Mouse (Mus musculus) hindlimb bud, embryonic 11.5 days (tissue): ENCODE measurements at regions not wholly inside any gene's neighbourhood (a gene's known extent, or its start where the extent isn't known, plus 50 kb on each side); places are given as distances from the start of the nearest gene placed in this dataset.
"Not testable (repeated sequence)": the region's sequence is repeated elsewhere in the genome, so short reads cannot be mapped to it uniquely, and the experiment has no call there.

Source experiments
- DNase-seq: peaks from one replicate; pipeline ENCODE4 v3.0.0-alpha.2; 2012; ENCODE audit warnings: low read depth, low spot score; ENCODE audit errors: extremely low spot score

DNA sequence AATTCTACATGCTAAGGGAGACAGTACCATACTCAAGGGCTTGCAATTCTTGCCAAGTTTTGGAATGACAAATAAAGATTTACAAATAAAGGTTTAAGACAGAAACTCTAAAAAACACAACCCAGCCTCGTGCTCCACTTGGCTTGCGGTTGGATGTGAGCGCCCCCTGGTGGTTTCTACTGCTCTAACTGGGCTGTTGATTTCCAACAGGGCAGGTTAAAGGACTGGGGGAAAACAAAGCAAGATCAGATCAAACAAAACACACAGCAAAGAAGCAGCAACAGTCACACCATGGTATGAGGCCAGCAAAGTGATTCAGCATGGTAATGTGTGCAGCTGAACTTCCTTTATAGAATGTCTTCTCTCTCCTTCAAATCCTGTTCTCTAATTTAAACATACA lies 339.2 kb downstream of the Adam3 start:
- peak; percentile 67 for DNase-seq

DNA sequence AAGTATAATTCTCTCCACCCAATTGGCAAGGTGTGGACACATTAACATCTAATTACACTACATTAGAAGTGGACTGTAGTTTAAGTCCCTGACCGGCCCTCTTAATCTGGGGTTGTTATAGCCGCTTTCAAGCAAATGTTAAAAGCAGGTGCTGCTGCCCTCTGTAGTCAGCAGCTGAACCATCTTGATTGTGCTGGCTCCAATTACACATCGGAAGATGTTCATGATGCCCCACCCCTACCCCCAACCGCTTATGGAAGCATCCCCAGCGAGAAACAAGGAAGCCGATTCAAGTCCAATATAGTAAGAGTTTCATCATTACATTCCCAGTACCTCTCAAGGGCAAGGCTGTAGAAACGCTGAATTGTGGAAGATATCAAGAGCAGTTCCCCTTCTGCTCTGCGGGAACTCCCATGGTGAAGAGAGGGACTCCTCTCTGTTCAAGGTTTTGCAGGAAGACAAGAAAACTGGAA lies 341.7 kb downstream of the Adam3 start:
- DNase-seq: no peak

DNA sequence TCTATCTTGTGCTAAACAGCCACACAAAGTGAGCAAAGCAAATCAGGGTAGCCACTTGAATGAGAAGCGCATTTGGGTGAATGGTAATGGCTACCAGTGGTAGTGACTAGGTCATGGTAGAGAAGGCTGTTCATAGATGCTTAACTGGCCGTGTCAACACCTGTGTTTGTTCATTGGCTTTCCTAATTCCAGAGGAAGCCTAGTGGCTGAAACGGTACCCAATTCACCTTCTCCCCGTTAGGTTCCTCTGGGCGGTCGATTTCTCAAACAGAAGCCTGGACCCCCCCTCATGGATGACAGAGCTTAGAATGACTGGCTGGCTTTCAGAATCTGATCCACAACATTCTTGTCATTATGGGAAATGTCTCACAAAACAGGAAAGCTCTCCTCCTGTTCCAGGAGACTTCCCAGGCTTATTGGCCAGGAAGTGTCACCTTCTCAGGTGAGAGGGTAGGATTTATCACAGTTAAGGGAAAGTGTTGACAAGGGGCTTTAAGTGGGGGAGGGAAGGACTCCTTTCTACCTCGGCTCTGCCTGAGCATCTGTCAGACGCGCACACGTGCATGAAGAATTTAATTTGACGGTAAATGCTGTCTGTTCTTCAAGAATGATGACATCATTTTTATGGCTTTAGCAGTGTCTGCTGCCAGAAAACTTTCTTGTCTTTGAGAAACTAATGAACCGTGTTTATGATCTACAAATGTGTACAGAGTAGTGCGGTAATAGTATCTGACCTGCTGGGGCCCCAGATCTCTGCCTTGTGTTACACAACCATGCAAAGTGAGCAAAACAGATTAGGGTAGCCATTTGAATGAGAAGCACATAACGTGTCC lies 342.3 kb downstream of the Adam3 start:
- no peak for DNase-seq

DNA sequence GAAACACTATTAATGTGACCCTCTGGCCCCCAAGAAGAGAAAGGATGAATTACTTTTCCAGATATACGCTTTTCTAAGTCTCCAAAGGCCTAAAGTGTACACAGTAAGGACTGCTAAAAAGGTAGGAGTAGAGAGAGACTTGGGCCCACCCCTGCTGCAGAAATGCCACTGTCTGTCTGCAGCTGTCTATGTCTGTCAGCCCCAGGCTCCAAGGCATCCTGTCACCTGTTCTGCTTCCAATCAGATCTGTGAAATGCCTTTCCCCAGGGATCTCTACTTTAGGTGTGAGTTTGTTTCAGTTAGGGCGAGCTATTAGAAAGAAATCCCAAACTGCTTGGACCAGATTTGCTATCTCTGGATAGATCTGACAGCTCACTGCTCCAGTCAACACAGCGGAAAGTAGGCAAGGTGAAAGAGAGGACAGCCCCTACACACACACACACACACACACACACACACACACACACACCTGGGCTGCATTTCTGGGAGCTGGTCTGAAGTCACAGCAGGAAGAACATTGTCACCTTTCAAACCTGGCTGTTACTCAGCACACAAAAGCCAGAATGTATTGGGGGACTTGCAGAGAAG lies 343.9 kb downstream of the Adam3 start:
- DNase-seq: no peak

DNA sequence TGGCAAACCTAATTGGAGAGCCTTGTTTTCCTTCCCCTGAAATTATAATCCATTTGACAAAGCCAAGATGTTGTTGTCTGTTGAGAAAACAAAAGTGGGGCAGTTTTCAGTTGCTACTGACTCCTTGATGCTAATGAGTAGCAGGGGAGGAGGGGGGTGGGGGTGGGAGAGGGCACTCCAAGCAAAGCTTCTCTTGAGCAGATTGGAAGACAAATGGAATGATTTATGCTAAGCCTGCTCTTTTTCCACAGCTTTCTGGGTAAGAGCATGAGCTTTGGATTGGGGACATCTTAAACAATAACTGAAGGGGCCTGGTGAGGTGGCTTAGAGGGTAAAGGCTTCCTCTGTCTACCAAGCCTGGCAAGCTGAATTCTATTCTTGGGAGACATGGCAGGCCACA lies 347.6 kb downstream of the Adam3 start:
- DNase-seq: no peak

DNA sequence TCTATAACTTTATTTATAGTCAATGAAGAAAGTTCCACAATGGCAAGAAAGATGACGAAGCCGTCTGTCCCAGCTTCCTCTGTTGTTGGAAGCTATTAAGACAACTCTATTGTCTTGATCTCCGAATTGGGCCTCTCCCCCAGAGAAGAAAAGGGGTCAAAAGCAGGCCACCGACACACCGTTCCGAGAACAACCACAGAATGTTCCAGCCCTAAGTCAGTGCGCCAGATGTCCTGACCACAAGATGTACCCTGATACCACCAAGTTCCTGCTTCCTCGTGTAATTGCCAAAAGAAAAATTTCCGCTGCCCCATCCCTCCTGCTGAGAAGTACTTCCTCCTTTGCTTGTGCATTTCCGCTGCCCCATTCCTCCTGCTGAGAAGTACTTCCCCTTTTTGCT lies 348.8 kb downstream of the Adam3 start:
- DNase-seq: not testable (repeated sequence)

DNA sequence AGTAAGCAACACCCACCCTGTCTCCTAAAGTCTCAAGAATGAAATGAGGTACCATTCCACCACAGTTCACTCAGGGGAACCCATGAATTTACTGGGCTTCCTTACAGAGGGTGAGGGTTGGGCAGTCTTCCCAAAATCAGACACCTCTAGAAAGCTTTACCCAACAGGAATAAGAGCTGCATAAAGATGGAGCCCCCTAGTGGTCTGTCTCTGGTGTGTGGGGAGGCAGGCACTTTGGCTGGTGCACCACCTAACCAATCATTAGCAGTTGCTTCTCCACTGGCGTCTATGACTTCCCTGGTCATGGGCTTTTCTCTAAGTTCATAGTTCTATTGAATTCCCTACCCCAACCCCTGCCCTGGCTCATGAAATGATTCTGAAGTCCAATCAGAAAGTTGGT lies 351.1 kb downstream of the Adam3 start:
- no peak for DNase-seq

DNA sequence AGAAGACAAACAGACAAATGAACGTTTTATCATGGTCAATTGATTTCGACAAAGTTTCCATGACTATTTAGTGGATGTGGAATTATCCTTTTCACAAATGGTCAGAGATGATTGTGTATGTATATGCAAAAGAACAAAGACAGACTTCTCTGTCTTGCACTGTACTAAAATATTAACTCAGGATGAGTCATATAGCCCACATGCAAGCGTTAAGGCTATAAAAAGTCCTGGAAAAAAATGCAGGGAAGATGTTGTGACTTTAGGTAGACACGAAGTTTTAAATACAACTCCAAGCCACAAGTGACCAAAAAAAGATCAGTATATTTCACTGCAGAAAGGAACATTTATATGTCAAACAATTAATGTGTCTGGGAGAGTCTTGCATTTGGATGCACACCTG lies 353.6 kb downstream of the Adam3 start:
- no peak for DNase-seq

DNA sequence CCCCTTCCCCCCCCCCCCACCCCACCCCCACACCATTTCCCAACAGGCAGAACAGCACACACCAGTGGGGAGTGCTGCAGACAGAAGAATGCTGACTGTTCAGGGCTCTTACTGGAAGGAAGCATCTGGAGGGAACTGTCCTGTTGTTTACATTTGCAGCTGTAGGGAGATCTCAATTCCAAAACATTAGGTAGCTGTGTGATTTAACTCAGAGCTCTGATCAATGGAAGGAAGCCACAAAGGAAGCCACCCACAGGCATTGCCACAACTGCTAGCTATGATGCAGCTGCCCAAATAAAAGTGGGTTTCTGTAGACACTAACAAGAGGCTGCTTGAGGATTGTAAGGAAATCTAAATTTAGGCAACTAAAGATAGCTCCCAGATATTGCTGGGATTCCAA lies 359.7 kb downstream of the Adam3 start:
- no peak for DNase-seq

DNA sequence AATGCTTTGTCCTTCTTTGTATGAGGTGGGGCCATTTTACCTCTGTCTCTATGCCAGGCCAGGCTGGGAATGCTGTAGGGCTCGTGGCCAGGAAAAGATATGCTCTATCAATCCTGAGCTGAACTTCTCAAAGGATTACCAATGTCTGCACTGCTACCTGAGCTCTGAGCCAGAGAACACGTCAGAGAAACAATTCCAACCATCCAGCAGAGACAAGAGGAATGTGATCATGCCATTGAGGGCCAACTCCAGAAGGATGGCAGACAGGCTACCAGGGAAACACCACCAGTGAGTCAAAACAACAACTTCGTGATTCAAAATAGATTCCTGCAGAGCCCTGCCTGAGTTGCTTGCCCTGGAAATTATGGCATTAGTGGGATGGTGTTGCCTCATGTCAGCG lies 361.0 kb downstream of the Adam3 start:
- DNase-seq: no peak

DNA sequence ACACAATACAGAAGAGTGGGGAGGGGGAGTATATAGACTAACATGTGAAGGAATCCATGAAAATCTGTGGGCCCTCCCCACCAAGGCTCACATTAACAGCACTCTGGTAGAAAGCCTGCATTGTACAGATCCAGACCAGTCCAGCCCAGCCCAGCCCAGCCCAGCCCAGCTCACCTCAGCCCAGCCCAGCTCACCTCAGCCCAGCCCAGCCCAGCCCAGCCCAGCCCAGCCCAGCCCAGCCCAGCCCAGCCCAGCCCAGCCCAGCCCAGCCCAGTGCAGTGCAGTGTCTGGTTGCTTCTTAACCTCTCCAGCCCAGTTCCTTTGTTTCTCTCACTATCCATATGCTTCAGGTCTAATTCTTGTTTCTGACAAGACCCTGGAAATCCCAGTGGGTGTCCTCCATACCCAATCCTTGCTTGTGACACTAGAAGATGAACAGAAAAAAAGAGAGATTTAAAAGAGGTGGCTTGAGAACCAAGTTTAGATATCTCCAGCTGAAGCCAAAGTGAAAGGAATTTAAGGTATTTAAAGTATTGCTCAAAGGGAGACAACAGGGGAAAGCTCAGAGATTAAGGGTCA lies 366.5 kb downstream of the Adam3 start:
- no peak for DNase-seq

DNA sequence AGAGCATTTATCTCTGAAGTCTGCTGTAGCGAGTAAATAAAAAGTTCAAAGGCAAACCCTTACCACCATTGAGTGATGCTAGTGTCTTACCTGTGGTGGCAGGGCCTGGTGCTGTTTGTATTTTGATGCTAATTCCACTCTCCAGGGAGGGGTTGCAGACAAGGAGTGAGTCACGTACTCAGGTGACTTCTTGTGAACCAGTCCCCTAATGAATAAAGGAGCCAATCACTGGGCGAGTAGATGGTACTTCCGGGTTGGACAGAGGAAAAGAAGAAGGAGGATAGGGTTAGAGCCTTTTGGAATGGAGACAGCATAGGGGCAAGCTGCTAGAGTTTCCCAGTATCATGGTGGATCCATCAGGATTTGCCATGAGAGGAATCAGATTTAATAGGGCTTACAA lies 370.5 kb downstream of the Adam3 start:
- DNase-seq: no peak

DNA sequence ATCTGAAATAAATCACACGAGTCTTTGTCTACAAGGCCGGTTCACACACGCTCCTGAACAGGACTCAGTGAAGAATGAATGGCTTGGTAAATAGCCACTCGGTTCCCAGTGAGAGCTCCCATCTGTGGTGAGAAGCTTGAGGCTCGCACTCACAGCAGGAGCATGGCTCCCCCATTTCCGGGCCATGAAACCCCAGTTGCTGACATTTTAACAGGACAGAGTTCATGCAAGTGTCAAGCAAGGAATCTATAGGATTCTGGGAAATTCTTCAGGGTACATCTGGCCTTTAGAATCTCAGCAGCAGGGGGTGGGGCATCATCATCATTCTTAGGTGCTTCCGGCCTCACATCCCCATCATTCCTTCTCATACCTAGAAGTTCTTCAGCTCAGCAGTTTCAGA lies 371.8 kb downstream of the Adam3 start:
- DNase-seq: no peak

DNA sequence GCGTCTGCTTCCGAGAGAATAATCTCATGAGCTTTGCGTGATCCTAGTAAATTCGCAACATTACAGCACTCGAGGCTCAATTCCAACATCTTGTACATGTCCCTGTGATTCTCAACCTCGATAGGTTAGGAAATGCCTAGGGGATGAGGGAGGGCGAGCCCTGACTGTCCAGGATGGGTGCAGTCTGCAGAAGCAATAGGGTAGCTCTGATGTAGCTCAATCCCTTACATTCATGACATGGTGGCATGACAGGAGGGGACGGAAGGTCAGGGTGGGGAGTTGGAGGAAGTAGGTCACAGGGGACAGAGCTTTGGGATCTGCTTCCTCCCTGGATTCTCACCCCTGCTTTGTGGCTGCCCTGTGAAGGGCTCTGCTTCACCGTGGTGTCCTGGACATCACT lies 373.3 kb downstream of the Adam3 start:
- no peak for DNase-seq

DNA sequence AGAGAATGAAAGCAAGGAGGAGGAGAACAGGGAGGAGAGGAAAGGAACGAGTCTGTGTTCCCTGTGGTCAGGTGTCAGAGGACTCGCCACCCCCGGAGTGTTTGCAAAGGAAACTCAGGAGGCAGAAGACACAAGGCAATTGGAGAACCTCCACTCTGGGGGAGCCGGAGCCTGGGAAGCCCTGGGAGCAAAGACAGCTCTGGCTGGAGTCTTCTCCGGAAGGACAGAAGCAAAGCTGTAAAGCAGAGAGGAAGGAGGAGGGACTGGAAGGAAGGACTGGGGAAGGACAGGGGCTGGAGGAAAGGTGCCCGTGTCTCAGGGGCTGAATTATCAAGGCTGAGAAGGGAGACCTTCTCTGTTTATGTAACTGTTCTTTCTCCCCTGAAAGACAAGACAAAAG lies 373.9 kb downstream of the Adam3 start:
- no peak for DNase-seq

DNA sequence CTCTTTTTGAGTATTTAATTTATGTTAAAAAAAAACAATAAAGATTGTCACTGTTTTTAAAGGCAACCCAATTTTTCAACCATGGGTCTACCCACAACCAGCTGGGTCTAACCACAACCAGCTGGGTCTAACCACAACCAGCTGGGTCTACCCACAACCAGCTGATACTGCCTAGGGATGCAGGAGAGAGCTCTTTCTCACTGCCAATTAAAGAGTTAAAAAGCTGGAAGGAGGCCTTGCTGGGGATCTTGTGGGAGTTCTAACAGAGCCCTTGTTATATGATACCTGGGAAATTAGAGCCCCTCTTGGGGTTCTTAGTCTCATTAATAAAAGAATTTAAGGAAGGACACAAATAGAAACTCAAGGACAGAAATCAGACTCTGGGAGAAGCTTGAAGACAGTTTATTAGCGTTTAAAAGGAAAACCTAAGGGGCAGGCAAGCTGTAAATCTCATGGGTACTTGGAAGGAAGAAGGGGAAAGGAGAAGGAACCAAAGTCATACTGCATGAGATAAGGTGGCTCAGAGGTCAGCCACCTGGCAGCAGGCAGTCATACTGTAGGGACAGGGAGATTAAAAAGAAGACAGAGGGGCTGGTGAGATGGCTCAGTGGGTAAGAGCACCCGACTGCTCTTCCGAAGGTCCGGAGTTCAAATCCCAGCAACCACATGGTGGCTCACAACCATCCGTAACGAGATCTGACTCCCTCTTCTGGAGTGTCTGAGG lies 379.1 kb downstream of the Adam3 start:
- DNase-seq: peak; percentile 37

DNA sequence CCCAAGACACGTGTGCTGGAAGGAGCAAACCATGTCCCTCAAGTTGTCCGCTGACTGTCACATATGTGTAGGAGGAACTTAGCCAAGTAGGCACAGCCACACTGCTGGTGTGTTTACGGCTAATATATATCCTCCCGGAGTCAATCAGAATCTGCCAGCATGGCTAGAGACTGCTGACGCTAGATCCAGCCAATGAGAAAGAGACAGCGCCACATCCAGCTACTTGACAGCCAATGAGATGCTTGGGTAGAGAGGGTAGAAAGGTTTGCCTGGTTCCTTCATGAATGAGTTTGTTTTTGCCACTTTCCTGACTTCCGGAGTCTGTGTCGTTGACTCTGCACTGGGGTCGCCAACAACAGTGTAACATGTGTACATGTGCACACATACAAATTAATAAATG lies 387.0 kb downstream of the Adam3 start:
- DNase-seq: no peak

DNA sequence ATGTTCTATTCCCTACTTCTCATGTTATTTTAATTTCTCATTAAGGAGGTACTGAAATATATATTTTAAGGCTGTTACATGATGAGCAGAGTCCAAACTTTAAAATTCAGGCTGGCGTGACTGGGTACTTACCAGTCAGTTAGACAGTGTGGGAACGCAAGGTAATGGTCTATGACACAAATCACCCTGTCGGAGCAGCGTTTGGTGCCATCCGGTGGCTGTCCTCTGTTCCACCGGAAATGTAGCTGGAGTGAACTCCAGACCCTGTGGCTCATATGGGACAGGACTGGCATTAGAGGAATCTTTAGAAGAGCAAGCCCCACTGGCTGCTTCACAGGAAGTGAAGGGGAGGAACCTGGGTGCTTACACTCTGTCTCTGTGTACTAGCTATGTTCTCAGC lies 388.0 kb downstream of the Adam3 start:
- DNase-seq: no peak

DNA sequence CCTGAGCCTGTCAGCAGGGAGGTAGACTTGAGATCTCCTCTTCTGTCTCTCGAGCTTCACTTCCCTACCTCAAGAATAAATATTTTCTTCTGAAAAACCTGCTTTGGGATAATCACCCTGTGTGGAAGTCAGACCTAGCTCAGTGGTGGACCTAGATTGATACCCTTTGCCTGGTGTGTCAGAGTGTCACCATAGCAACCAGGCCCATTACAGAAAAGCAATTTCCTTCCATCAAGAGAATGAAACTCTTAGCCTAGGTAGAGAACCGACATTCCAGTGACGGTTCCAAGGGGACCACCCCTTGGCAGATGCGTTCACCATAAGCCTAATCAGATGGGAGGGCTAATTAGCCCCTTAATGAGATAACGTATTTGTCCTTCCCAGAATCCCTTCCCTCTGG lies 389.9 kb downstream of the Adam3 start:
- no peak for DNase-seq

DNA sequence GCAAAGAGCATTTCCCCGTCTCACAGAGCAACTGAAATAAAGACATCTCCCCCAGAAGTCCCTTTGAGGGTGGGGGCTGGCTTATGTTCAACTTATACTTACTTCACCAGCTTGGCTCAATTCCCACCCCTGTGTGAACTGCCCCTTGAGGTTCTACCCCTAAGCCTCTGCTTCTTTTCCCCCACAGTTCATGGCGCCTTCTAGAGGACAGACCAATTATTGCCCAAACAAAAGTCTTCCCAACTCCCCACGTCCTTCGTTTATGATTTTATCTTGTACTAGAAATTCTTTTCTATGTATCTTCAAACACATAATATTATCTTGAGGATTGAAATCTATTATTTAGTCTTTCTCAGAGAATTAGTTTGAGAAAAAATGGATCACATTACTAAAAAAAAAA lies 391.9 kb downstream of the Adam3 start:
- DNase-seq: no peak

DNA sequence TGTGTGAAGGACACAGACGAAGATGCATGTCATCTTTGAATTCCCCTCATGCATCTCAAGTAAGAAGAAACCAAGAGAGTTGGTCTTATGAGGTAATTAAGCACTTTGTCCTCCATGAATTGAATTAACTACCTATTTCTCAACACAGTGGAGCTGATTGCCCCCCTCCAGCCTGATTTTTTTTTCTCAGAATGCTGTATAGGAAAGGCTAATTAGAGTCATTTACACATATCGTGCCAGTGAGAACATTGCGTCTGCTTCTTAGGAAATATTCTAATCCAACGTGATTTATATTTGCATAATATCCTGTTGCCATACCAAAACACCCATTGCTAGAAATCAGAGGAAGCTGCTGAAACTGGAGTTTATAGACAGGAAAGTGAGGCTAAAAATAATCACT lies 414.8 kb downstream of the Adam3 start:
- DNase-seq: no peak

DNA sequence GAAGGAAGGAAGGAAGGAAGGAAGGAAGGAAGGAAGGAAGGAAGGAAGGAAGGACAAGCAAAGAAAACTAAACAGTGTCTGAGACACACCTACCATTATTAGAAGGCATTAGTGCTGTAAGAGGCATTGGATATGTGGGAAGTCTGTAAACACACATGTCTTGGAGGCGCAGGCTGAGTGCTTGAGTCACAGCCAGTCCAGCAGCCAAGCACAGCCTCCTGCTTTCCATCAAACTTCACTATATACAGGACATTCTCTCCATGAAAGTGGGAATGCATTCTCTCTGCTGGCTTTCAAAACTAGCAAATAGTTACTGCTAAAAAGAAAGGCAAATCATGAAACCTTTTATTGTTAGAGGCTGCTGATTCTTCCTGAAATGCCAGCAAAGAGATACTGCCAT lies 431.1 kb downstream of the Adam3 start:
- no peak for DNase-seq
